Mouse (Mus musculus): ENCODE results near the gene Cgnl1. TPM values are rescaled to one million over a fixed set of nuclear protein-coding genes. Genes with fewer than 3 reads are reported as not detected.

Cgnl1 gene
- polyA plus RNA-seq, 1 experiment from 2014 or later, result 7.0 TPM

GRCm38 (mm10) chr9:71578896-71579564 lies 192.4 kb downstream of the Cgnl1 start:
- 48% methylated on average over 7 of the region's 7 CpGs for WGBS
- H3K4me2 ChIP-seq (ENCODE audit: low read depth, low read length), result no peak overlapping the region
- no peak overlapping the region for H3K9ac ChIP-seq (ENCODE audit: low read depth, low read length)
- no peaks in the 10 kb centered on the region for H3K9me3 ChIP-seq (ENCODE audit: control insufficient read depth, low read length)
- ATAC-seq, result peak; percentile 85
- no peak overlapping the region for H3K27ac ChIP-seq (ENCODE audit: low read length)
- H3K4me1 ChIP-seq (ENCODE audit: control insufficient read depth, insufficient read depth, low read length), result no peaks in the 10 kb centered on the region
- no peaks in the 10 kb centered on the region for H3K27me3 ChIP-seq (replicated peaks; ENCODE audit: control insufficient read depth, insufficient read depth, low read length)
- H3K36me3 ChIP-seq (ENCODE audit: control insufficient read depth, insufficient read depth, low read length), result no peaks in the 10 kb centered on the region
- H3K4me3 ChIP-seq (ENCODE audit: low read length), result no peak overlapping the region

Other genes with a start within 250 kb of the Cgnl1 start
- 7.9 and 8.9 TPM in 2 replicates for gene Myzap, start 179.2 kb downstream of the Cgnl1 start, polyA plus RNA-seq (2015; fragmentation: Nextera tagmentation; extraction: Ambion mirVana)